In the genomic region with DNA sequence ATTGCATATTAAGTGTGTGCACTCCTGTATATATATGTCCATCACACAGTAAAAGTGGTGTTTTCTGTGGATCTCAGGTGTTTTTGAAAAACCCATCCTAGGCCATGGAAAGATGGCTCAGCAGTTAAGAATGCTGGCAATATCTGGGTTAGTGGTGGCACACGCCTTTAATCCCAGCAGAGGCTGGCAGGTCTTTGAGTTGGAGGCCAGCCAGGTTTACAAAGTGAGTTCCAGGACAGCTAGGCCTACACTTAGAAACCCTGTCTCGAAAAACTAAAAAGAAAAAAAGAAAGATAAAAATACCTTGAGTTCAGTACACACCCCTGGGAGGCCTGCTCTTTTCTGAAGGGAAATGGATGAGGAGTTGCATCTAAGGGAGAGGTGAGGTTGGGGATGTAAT, we compare ENCODE assay signal across 12 mouse cellular contexts.
DNase-seq lines count a peak whose midpoint lies in the region; TF ChIP-seq lines count a peak whose summit lies in the region.
"Had no signal": no experiment of that assay in that cellular context is flagged by ENCODE, and none has a peak within 500 bp of the region (broad histone marks: within the 10 kb centered on the region; RNA-seq: fewer than 3 reads in every experiment).

No protein-coding gene starts in this region.

- no peak for TF ChIP-seq POLR2A in liver, adult 2 months (IDR thresholded peaks at IDR 0.05; ENCODE audit: extremely low read depth, insufficient read depth, low read length)

- peak; percentile 54 for DNase-seq in gastrocnemius, adult 2 months
- DNase-seq in gastrocnemius, postnatal 36 days: no peak
- DNase-seq in liver, adult 2 months (ENCODE audit: extremely low read depth, low read depth, low spot score): peak; percentile 28
- DNase-seq in liver: no peak
- peak; percentile 47 to 52 for DNase-seq in cerebellum, postnatal 10 days
- DNase-seq in lung, postnatal 36 days: peak; percentile 62
- no peak for DNase-seq in B cell, adult 2 months
- DNase-seq in left cerebral cortex, adult 9 months (ENCODE audit: low spot score in 2 of 2): no peak
- DNase-seq: right cerebral cortex, postnatal 25 days had no signal

- H3K27me3 ChIP-seq in liver, adult 2 months (ENCODE audit: control insufficient read depth, insufficient read depth, low read length): no peaks in the 10 kb centered on the region
- H3K27me3 ChIP-seq: CH12.LX had no signal

- WGBS in liver, adult 2 months: 21% methylated on average over 2 of the region's 2 CpGs

- no peaks in the 10 kb centered on the region for H3K36me3 ChIP-seq in liver, adult 2 months (ENCODE audit: control insufficient read depth, insufficient read depth, low read length)

- H3K27ac ChIP-seq in gastrocnemius, adult 2 months: peak overlapping the region; percentile 4
- no peak overlapping the region for H3K27ac ChIP-seq in liver, adult 2 months (replicated peaks; ENCODE audit: insufficient read depth, low read depth, low read length)
- H3K27ac ChIP-seq: hindbrain, embryonic 10.5 days; macrophage had no signal

- no peak overlapping the region for H3K9ac ChIP-seq in liver, adult 2 months (ENCODE audit: low read depth, low read length)

- no peak for TF ChIP-seq CTCF in gastrocnemius, adult 2 months (IDR thresholded peaks at IDR 0.05)
- TF ChIP-seq CTCF in liver, adult 2 months (IDR thresholded peaks at IDR 0.05; ENCODE audit: low read depth, low read length): no peak

- no peaks in the 10 kb centered on the region for H3K4me1 ChIP-seq in liver, adult 2 months (ENCODE audit: control insufficient read depth, insufficient read depth, low read length)
- H3K4me1 ChIP-seq: hindbrain, embryonic 10.5 days had no signal

- intact Hi-C loops in gastrocnemius, adult 2 months (cut with DNase I): no loop called here
- intact Hi-C loops in gastrocnemius, postnatal 36 days (cut with DNase I): no loop called here

- H3K4me3 ChIP-seq in gastrocnemius, adult 2 months: no peak overlapping the region
- no peak overlapping the region for H3K4me3 ChIP-seq in liver, adult 2 months (ENCODE audit: insufficient read depth, low read depth, low read length)
- H3K4me3 ChIP-seq: hindbrain, embryonic 10.5 days had no signal

- H3K79me2 ChIP-seq in liver, adult 2 months (ENCODE audit: control insufficient read depth, insufficient read depth, low read length): peaks cover 13% of the 10 kb centered on the region; the same call in 1 of the 2 replicates

Comparison
In these comparisons a context has a peak if more than half of its experiments do, and no peak if none do; other contexts are left out.
1. DNase-seq: peak in gastrocnemius, adult 2 months (single experiment), liver, adult 2 months (single experiment), cerebellum, postnatal 10 days (2 of 2) and lung, postnatal 36 days (single experiment); none in gastrocnemius, postnatal 36 days (0 of 2), liver (single experiment), B cell, adult 2 months (0 of 2) and left cerebral cortex, adult 9 months (0 of 2).